Mouse (Mus musculus) macrophage (primary cell): ENCODE data around the gene Tbxa2r. TPM values are rescaled to one million over a fixed set of nuclear protein-coding genes. Genes with fewer than 3 reads are reported as not detected.
A peak's percentile ranks its signal among the peaks of the same experiment; 100 is the strongest.

Experiments used
- H3K27ac ChIP-seq: fragments of 350-480 bp; formaldehyde crosslinking; 2 replicates; pipeline ENCODE4 v1.9.0; 2021
- H3K36me3 ChIP-seq: fragments of 350-480 bp; formaldehyde crosslinking; 2 replicates; pipeline ENCODE4 v1.9.0; 2021; ENCODE audit errors: inconsistent target
- H3K4me3 ChIP-seq: fragments of 350-480 bp; formaldehyde crosslinking; 2 replicates; pipeline ENCODE4 v1.9.0; 2021; ENCODE audit errors: inconsistent target
- H3K79me2 ChIP-seq: fragments of 350-480 bp; formaldehyde crosslinking; 2 replicates; pipeline ENCODE4 v1.9.0; 2021; ENCODE audit errors: inconsistent target
- WGBS: methylation state at CpG from one replicate; pipeline ENCODE4 v1.1.7; 2026; ENCODE audit warnings: inconsistent platforms; ENCODE audit not compliant: missing documents; 5-methylcytosine and 5-hydroxymethylcytosine counted together
- polyA plus RNA-seq: library from polyadenylated mRNA; stranded (reverse); fragments of 250-400 nt; gene quantifications from 3 replicates; pipeline ENCODE4 v1.2.4, GENCODE M21; 2018; ENCODE audit warnings: inconsistent platforms

Gene Tbxa2r
- polyA plus RNA-seq, 1 experiment from 2014 or later, result not detected

DNA sequence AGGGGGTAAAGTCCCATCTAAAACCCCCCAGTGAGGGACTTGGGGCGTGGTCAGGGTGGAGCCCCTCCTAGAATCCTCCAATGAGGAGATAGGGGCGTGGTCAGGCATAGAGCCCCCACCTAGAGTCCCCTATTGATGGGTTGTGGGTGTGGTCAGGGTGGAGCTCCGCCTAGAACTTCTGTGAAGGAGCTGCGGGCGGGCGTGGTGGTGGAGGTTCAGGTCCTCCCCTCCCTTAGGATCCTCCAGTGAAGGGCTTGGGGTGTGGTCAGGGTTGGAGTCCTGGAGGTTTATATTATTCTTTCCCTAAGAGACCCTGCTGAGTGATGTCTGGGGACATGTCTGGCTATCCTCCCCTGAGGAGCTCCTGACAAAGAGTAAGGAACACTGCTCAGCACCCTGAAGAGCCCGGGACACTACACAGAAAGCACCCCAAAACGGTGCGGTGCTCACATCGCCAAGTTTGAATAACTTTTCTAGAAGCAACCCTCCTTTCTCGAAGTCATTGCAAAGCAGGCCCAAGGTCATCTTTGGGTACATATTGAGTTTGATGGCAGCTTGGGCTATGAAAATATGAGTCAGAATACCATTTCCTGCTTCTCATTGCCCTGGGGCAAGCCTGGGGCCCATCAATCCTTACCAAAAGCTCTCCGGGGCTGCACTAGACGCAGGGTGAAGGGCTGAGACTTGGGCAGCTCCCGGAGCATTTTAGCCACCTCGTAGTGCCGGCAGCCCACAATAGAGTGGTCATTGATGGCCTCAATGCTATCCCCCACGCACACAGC is 12.2 kb downstream of the Tbxa2r start:
- Histone ChIP-seq H3K4me3 (no peak overlapping the region), H3K79me2 (no peaks in the 10 kb centered on the region), H3K27ac (no peak overlapping the region), H3K36me3 (no peaks in the 10 kb centered on the region)
- WGBS, result 85% methylated on average over 17 of the region's 17 CpGs

DNA sequence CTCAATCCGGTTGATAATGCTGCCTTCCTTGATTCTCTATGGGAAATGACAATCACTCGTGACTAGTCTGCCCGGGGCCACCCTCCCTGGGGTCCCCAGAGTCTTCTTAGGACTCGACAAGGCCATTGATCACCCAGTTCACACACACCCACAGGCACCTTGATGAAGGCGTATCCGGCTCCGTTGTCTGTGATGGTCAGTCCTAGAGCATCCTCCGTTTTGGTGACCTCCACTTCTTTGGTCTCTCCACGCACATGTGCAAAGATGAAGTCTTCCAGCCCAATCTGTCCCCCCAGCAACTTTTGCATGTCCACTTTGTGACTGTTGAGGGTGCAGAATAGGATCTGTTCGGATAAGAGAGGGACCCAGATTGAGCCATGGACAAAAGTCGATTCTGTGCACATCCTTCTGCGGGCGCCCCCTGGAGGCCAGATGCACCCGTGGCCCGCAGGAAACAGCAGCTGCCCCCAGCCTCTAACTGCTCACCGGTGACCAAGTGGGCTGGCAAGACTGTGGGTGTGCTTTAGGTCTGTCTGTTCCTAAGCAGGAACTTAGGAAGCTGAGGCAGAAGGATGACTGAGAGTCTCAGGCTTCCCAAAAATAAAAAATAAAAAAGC is 12.9 kb downstream of the Tbxa2r start:
- WGBS, result 50% methylated on average over 16 of the region's 16 CpGs
- H3K79me2 ChIP-seq, result no peaks in the 10 kb centered on the region
- no peaks in the 10 kb centered on the region for H3K36me3 ChIP-seq
- H3K4me3 ChIP-seq, result no peak overlapping the region
- H3K27ac ChIP-seq, result no peak overlapping the region

DNA sequence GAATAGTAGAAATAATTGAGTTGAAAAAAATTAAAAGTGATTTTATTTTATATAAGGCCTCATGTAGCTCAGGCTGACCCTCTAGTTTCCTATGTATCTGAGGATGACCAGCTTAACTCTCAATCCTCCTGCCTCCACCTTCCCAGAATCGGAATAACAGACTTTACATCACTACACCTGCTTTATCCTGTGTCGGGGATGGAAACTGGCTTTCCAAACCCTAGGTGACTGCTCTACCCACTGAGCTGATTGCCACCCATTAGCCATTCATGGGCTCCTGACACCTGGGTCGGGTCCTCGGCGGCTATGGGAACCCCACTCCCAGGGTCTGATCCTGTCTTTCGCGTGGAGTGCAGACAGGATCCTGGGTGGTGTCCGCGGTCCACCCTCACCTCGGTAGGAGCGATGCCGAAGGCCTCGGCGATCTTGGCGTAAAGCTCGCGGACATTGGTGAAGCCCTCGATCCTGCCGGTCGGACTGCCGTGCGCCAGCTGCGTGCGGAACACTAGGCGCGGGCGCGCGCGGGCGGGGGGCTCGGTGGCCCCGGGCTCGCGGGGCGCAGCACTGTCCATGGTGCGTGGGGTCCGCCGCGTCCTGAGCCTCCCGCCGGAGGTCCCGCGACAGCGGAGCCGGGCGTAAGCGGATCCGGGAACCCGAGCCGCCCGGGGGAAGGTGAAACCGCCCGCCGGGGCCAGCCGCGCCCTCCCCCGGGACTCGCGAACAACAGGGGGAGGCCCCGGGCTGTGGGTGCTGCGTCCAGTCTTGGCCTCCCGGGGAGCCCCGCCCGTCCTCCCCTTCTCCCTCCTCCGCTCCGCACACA is 14.4 kb downstream of the Tbxa2r start, which contains the start of gene Gipc3:
Gene Gipc3, minus strand, starts transcription at position 581 of the 820 bp plus-strand sequence.
- Histone ChIP-seq H3K4me3 (no peak within 1 kb of the TSS), H3K27ac (no peak within 1 kb of the TSS), H3K36me3 (no peaks in the 10 kb centered on the region), H3K79me2 (no peaks in the 10 kb centered on the region)
- 7% methylated on average over 44 of the region's 67 CpGs for WGBS

DNA sequence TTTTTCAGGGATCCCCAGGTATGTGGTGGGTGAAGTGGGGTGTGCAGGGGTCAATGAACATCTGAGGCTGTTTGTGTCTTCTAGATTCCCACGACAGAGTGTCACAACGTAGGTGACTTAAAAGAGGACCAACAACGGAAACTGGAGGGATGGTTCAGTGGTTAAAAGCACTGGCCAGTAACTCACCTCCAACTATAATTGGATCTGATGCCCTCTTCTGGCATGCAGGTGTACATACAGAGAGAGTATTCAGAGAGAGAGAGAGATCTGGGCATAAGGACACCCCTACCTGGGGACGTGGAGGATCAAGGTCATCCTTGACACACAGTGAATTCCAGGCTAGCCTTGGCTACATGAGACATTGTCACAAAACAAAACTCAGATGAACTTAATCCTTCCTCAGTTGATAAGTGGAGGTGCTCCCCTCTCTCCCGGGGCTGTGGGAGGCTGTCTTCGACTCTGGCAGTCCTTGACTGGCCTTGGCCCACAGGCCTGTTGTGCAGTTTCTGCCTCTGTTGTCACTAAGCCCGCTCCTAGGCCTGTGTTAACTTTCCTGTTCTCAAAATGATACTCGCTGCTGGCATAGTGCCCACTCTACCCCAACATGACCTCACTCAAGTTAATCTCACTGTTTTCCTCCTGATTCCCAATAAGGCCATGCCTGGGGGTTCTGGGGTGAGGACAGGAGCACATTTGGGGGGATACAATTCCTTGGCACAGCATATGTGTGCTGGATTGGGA is 16.1 kb downstream of the Tbxa2r start:
- WGBS, result 48% methylated on average over 8 of the region's 8 CpGs
- no peaks in the 10 kb centered on the region for H3K79me2 ChIP-seq
- no peak overlapping the region for H3K27ac ChIP-seq
- no peak overlapping the region for H3K4me3 ChIP-seq
- H3K36me3 ChIP-seq, result no peaks in the 10 kb centered on the region; the same call in 1 of the 2 replicates

DNA sequence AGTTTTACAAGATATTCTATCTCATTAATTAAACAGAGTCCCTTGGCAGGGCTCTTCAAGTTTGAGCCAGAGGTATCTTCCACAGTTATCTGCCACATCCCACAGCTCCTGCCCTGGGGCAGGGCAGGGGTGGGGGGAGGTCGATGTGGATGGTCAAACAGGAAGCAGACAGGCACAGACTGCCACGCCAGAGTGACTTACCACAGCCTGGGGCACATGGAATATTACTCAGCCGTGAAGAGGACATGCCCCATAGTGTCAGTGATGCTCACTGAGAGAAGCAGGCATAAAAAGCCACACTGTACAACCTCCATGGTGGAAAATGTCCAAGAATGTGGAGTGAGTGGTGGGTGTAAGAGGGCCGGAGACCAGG is 16.6 kb downstream of the Tbxa2r start:
- WGBS, result 57% methylated on average over 3 of the region's 4 CpGs
- H3K27ac ChIP-seq, result no peak overlapping the region
- H3K36me3 ChIP-seq, result no peaks in the 10 kb centered on the region; the same call in 1 of the 2 replicates
- no peak overlapping the region for H3K4me3 ChIP-seq
- H3K79me2 ChIP-seq, result no peaks in the 10 kb centered on the region

DNA sequence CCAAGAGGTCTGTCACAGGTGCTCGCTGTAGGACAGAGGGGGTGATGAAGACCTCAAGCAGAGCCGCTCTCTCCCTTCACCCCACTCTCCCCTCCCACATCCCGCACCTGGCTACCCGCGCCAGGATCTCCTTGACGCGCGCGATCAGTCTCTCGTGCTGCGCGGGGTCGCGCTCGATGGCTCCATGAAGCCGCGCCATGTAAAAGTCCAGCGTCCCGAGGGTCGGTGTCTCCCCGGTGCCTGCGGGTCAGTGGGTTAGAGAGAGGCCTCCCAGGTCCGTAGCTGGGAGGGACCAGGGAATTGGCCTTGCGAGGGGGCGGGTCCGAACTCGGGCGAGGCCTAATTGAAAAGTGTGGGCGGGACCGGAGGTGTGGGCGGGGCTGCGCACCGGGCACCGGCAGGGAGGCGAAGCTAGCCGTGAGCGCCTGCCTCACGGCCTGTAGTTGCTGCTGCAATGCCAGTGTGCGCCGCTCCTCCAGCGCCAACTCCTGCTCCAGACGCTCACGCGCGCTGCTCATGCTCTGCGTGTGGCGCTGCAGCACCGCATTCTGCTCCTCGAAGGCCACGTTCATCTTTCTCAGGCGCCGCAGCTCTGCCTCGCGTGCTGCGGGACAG is 18.0 kb downstream of the Tbxa2r start:
- 19% methylated on average over 53 of the region's 55 CpGs for WGBS
- Histone ChIP-seq H3K79me2 (no peaks in the 10 kb centered on the region), H3K36me3 (no peaks in the 10 kb centered on the region; the same call in 1 of the 2 replicates), H3K4me3 (no peak overlapping the region), H3K27ac (no peak overlapping the region)

DNA sequence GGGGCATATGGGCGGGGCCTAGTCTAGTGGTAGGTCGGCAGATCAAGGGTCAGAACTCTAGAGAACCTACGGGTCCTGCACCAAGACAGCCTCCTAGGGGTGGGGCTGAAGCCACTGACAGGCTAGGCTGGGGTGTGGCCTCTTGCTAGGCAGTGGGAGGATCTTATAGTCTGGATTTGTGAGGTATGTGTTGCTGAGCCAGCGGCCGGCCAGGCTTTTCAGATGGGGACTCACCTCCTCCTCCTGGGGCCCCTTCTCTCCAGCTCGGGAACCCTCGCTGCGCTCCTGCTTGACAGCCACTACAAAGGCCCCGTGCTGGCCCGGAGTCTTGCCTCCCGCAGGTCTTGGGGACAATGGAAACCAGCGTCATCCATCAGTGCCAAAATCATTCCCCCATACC is 20.6 kb downstream of the Tbxa2r start:
- 26% methylated on average over 12 of the region's 12 CpGs for WGBS
- Histone ChIP-seq H3K36me3 (no peaks in the 10 kb centered on the region; the same call in 1 of the 2 replicates), H3K4me3 (peak overlapping the region; percentile 58), H3K27ac (peak overlapping the region; percentile 51), H3K79me2 (peaks cover 9% of the 10 kb centered on the region; the same call in 1 of the 2 replicates)

DNA sequence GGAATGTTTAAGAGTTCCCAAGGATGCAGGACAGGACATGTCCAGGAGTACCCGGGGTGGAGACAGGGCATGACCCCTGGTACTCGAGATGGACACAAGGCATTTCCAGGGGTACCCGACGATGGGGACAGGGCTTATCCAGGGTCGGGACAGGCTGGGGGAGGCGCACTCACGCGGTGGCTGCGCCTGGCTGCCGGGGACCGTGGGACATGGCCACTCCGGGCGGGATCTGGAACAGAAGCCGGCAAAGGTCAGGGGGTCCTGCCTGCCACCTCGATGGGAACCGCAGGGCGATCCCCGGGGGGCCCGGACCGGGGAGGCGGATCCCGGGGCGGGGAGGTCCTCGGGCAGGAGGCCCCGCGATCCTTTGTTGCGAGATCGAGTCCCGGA is 21.4 kb downstream of the Tbxa2r start:
- Histone ChIP-seq H3K36me3 (no peaks in the 10 kb centered on the region; the same call in 1 of the 2 replicates), H3K27ac (peak overlapping the region; percentile 51), H3K4me3 (peak overlapping the region; percentile 58), H3K79me2 (peaks cover 16% of the 10 kb centered on the region; the same call in 1 of the 2 replicates)
- WGBS, result 1% methylated on average over 29 of the region's 29 CpGs

DNA sequence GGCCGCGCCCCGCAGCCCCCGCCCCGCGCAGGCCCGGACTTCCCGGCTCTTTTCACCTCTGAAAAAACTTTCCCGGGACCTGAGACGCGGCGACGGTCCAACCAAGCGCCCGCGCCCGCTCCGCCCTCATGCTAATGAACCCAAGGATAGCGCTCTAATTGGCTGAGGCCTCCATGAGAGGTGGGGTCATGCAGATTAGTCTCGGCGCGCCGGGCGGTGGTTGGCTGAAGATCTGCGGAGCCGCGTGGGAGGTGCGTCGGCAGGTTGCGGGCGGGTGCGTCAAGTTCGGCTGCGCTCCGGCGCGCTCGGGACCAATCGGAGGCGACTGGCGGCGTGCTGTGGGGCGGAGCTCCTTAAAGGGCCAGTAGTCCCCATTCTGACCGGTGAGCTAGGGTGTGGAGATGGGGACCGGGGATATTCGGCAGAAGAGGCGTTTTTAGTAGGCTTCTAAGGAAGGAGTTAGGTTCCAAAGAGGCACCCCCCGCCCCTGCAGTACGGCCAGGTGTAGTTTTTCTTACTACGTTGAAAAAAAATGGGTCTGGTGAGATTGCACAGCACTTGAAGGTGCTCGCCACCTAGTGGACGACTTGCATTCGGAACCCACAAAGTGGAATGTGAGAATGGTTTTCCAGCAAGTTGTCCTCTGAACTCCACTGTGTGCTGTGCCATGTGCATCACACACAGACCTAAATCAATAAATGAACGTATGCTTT is 22.0 kb downstream of the Tbxa2r start, which contains the start of gene Hmg20b:
Gene Hmg20b, minus strand, starts transcription at position 130 of the 713 bp plus-strand sequence.
- Histone ChIP-seq H3K36me3 (no peaks in the 10 kb centered on the region; the same call in 1 of the 2 replicates), H3K79me2 (peaks cover 21% of the 10 kb centered on the region; the same call in 1 of the 2 replicates), H3K4me3 (peak within 1 kb of the TSS; percentile 58), H3K27ac (peak within 1 kb of the TSS; percentile 58)
- WGBS, result under 1% methylated on average over 54 of the region's 54 CpGs

DNA sequence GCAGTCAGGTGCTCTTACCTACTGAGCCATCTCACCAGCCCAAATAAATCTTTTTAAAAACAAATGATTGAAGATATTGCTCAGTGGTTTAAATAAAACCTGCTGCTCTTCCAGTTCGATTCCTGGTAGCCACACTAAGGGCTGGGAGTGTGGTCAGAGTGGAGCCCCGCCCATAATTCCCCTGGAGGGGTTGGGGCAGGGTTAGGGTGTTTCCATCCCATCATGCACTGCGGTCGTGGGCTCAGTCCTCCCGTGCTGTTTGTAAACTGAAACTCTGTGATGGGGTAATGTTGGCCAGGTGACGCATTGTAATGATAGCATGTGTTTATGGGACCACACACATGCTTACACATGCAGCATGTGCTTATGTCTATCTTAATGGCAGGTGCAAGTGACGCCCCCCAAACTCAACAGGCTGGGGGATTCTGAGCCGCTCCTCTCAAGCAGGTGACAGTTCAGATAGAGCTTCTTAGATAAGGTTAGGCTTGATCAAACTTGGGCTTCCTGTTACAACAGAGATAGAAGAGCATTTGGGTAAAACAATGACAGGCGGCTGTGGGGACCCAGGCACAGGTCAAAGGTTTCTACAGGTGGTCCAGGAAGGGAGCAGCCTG is 23.3 kb downstream of the Tbxa2r start:
- Histone ChIP-seq H3K36me3 (no peaks in the 10 kb centered on the region; the same call in 1 of the 2 replicates), H3K4me3 (no peak overlapping the region), H3K79me2 (peaks cover 27% of the 10 kb centered on the region; the same call in 1 of the 2 replicates), H3K27ac (no peak overlapping the region; the same call in 1 of the 2 replicates)
- whole genome bisulfite sequencing, result 68% methylated on average over 9 of the region's 9 CpGs

DNA sequence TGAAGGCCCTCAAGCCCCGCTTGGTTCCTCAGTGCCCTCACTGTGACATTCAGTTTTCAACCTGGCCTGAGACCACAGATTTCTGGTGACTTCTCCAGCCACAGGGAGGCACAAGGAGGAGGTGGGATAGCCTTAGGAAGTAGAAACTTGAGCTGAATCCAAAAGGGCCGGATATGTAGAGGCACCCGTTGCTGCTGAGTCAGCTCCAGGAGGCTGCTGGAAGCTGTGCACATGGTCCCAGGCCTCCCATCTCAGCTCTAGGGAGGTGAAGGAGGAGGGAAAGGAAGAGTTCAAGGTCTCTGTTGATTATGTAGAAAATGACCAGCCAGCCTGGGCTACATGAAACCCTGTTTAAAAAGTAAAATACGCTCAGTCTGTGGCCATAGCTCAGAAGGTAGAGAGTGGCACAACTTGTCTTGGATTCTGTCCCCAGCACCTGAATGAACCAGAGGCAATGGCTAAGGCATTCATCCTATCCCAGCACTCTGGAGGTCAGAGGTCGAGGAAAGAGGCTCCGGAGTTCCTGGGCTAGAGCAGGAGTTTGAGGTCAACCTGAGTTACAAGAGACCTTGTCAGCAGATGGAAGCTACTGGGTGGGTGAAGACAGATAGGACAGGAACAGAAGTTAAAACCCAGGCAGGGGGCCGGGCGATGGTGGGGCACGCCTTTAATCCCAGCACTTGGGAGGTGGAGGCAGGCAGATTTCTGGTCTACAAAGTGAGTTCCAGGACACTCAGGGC is 26.4 kb downstream of the Tbxa2r start:
- 61% methylated on average over 6 of the region's 9 CpGs for WGBS
- Histone ChIP-seq H3K4me3 (no peak overlapping the region), H3K27ac (peak overlapping the region; percentile 100), H3K36me3 (peaks cover 3% of the 10 kb centered on the region; the same call in 1 of the 2 replicates), H3K79me2 (peaks cover 53% of the 10 kb centered on the region)

DNA sequence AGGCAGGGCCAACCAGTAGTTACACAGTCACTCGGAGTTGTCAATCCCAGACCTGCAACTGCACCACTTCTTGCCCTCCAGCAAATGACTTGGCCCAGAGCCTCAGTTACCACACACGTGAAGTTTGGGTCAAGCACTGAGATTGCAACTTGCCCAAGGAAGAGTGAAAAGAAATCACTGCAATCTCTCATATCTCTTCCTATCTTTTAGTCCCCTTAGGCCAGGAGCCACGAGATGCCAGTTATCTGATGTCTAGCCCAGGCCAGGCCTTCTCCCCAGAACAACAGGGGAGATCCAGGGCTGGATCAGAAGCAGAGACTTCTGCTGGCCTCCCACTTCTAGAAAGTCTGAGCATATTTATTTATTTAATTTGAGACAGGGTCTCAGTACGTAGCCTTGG is 27.0 kb downstream of the Tbxa2r start:
- Histone ChIP-seq H3K4me3 (no peak overlapping the region), H3K27ac (peak overlapping the region; percentile 100), H3K79me2 (peaks cover 60% of the 10 kb centered on the region), H3K36me3 (peaks cover 8% of the 10 kb centered on the region; the same call in 1 of the 2 replicates)
- WGBS, result 69% methylated on average over 4 of the region's 4 CpGs
